ENCODE assay signal across 24 mouse cellular contexts in genomic region chr9:77045585-77045984, GRCm38 (mm10). TPM values are rescaled to one million over a fixed set of nuclear protein-coding genes. Genes with fewer than 3 reads are reported as not detected.
DNase-seq lines count a peak whose midpoint lies in the region; ATAC-seq and TF ChIP-seq lines count a peak whose summit lies in the region.
"Had no signal": no experiment of that assay in that cellular context is flagged by ENCODE, and none has a peak within 500 bp of the region (broad histone marks: within the 10 kb centered on the region; RNA-seq: fewer than 3 reads in every experiment).

Gene Tinag, minus strand, starts transcription at chr9:77045794.

- TF ChIP-seq CTCF in lung, postnatal 0 days (IDR thresholded peaks at IDR 0.05) = no peak

- no peaks in the 10 kb centered on the region for H3K27me3 ChIP-seq in lung, postnatal 0 days (replicated peaks; ENCODE audit: insufficient read depth, low read length)
- H3K27me3 ChIP-seq in midbrain, embryonic 10.5 days (ENCODE audit: low read depth, poor library complexity, severe bottlenecking) = no peaks in the 10 kb centered on the region
- H3K27me3 ChIP-seq: forebrain, embryonic 12.5 days; heart, embryonic 12.5 days; hindbrain, embryonic 13.5 days; limb, embryonic 12.5 days; neural tube, embryonic 13.5 days had no signal

- TF ChIP-seq EP300 in lung, postnatal 0 days (IDR thresholded peaks at IDR 0.05) = no peak

- no peaks in the 10 kb centered on the region for H3K4me1 ChIP-seq in lung, postnatal 0 days (ENCODE audit: insufficient read depth, low read depth, low read length)
- no peaks in the 10 kb centered on the region for H3K4me1 ChIP-seq in midbrain, embryonic 10.5 days
- H3K4me1 ChIP-seq: embryonic facial prominence, embryonic 10.5 days; forebrain, embryonic 12.5 days; heart, embryonic 12.5 days; hindbrain, embryonic 13.5 days; limb, embryonic 12.5 days; neural tube, embryonic 13.5 days had no signal

- 42% methylated on average over 2 of the region's 2 CpGs for WGBS in lung, postnatal 0 days
- WGBS in midbrain, embryonic 10.5 days = 73% methylated on average over 2 of the region's 2 CpGs

- no peak within 1 kb of the TSS for H3K9ac ChIP-seq in lung, postnatal 0 days (replicated peaks; ENCODE audit: low read depth)
- H3K9ac ChIP-seq: forebrain, embryonic 12.5 days; heart, embryonic 12.5 days; hindbrain, embryonic 13.5 days; limb, embryonic 12.5 days; liver, embryonic 14.5 days; neural tube, embryonic 13.5 days had no signal

- H3K27ac ChIP-seq in lung, postnatal 0 days (ENCODE audit: low read length) = peak within 1 kb of the TSS; percentile 22
- no peak within 1 kb of the TSS for H3K27ac ChIP-seq in midbrain, embryonic 10.5 days (replicated peaks)
- H3K27ac ChIP-seq: embryonic facial prominence, embryonic 10.5 days; forebrain, embryonic 12.5 days; hindbrain, embryonic 13.5 days; limb, embryonic 12.5 days; liver, embryonic 14.5 days; neural tube, embryonic 13.5 days had no signal

- peak within 1 kb of the TSS; percentile 14; the same call in 1 of the 2 replicates for H3K4me3 ChIP-seq in lung, postnatal 0 days (ENCODE audit: low read depth, low read length)
- H3K4me3 ChIP-seq in midbrain, embryonic 10.5 days = no peak within 1 kb of the TSS
- H3K4me3 ChIP-seq: embryonic facial prominence, embryonic 10.5 days; forebrain, embryonic 12.5 days; heart, embryonic 12.5 days; hindbrain, embryonic 13.5 days; limb, embryonic 12.5 days; neural tube, embryonic 13.5 days had no signal

- no peaks in the 10 kb centered on the region for H3K9me3 ChIP-seq in lung, postnatal 0 days (ENCODE audit: low read length)
- no peaks in the 10 kb centered on the region for H3K9me3 ChIP-seq in midbrain, embryonic 10.5 days (replicated peaks)
- H3K9me3 ChIP-seq: embryonic facial prominence, embryonic 10.5 days; forebrain, embryonic 12.5 days; heart, embryonic 12.5 days; hindbrain, embryonic 13.5 days; limb, embryonic 12.5 days; neural tube, embryonic 13.5 days had no signal

- no peak; the same call in 1 of the 2 replicates for ATAC-seq in lung, postnatal 0 days
- ATAC-seq in megakaryocyte, adult 5-6 weeks (ENCODE audit: poor library complexity, severe bottlenecking) = no peak
- ATAC-seq: inflammation-experienced regulatory T-cells, adult 6 months had no signal

- DNase-seq in kidney, adult 8-10 months = peak; percentile 28 to 63
- no peak for DNase-seq in kidney, adult 18-20 months
- peak; percentile 42 for DNase-seq in lung, postnatal 0 days (ENCODE audit: low spot score)
- no peak for DNase-seq in lung, postnatal 10 days
- peak; percentile 41 for DNase-seq in kidney, postnatal 14 days
- no peak for DNase-seq in adrenal gland, adult (ENCODE audit: inconsistent age in 2 of 2, low spot score in 1 of 2)
- no peak for DNase-seq in midbrain, embryonic 10.5 days (ENCODE audit: low spot score)
- DNase-seq: cerebellum, adult 2 months; gastrocnemius, postnatal 10 days; heart, adult 11 months; heart, postnatal 14 days; layer of hippocampus, adult 9-11 months; midbrain, embryonic 14.5 days had no signal

- H3K4me2 ChIP-seq in lung, postnatal 0 days (replicated peaks; ENCODE audit: low read depth, low read length) = peak within 1 kb of the TSS; percentile 44
- H3K4me2 ChIP-seq: forebrain, embryonic 12.5 days; heart, embryonic 12.5 days; hindbrain, embryonic 13.5 days; limb, embryonic 12.5 days; neural tube, embryonic 13.5 days had no signal

- no peaks in the 10 kb centered on the region for H3K36me3 ChIP-seq in lung, postnatal 0 days (ENCODE audit: insufficient read depth, low read length)
- H3K36me3 ChIP-seq in midbrain, embryonic 10.5 days = no peaks in the 10 kb centered on the region
- H3K36me3 ChIP-seq: embryonic facial prominence, embryonic 10.5 days; forebrain, embryonic 12.5 days; heart, embryonic 12.5 days; hindbrain, embryonic 13.5 days; limb, embryonic 12.5 days; neural tube, embryonic 13.5 days had no signal

RNA-seq across cellular contexts. Expression of gene Tinag, which starts in this region (rescaled TPM):
- 29.2 and 33.6 TPM in 2 replicates for polyA plus RNA-seq in lung, postnatal 0 days (2015; fragmentation: Nextera tagmentation; extraction: Ambion mirVana)
- 0.72 and 1.0 TPM in 2 replicates for polyA plus RNA-seq in midbrain, embryonic 10.5 days (2016; fragmentation: Nextera tagmentation; extraction: Ambion mirVana)
- not detected in 2 replicates for total RNA-seq in megakaryocyte, adult 5-6 weeks (2015)
- total RNA-seq in megakaryocyte, adult 5-6 weeks (2017) = not detected in 2 replicates
- total RNA-seq: gastrocnemius, postnatal 10 days; heart, postnatal 14 days; megakaryocyte progenitor cell, adult 5-6 weeks had no signal
- polyA plus RNA-seq: heart, embryonic 12.5 days; hindbrain, embryonic 13.5 days; inflammation-experienced regulatory T-cells, adult 6 months; limb, embryonic 12.5 days; midbrain, embryonic 14.5 days; neural tube, embryonic 13.5 days; urinary bladder, adult 2 months had no signal

Comparison
In these comparisons a context has a peak if more than half of its experiments do, and no peak if none do; other contexts are left out.
1. RNA of gene Tinag (polyA plus RNA-seq): 29.2 to 33.6 TPM in lung, postnatal 0 days; 0.72 to 1.0 TPM in midbrain, embryonic 10.5 days; every median in the first group is over 10 times any median in the second.
2. DNase-seq: peak in kidney, adult 8-10 months (2 of 2), lung, postnatal 0 days (single experiment) and kidney, postnatal 14 days (single experiment); none in kidney, adult 18-20 months (single experiment), lung, postnatal 10 days (single experiment), adrenal gland, adult (0 of 2) and midbrain, embryonic 10.5 days (single experiment).